Mouse (Mus musculus) neural tube, embryonic 14.5 days (tissue): ENCODE results near the gene Hhat. TPM values are rescaled to one million over a fixed set of nuclear protein-coding genes. Genes with fewer than 3 reads are reported as not detected.

Source experiments
- ATAC-seq: fragments of 200-750 bp; cut with Nextera tagmentation; 2 replicates; pipeline ENCODE4 v1.8.0; 2017; ENCODE audit warnings: low read depth, mild to moderate bottlenecking, moderate TSS enrichment, moderate library complexity
- H3K27ac ChIP-seq: fragments of 300-500 bp; sonication (generic); 2 replicates; pipeline ENCODE4 v1.5.1; 2014; ENCODE audit warnings: low read depth, mild to moderate bottlenecking, control low read depth, low read length, moderate library complexity, mixed read lengths
- H3K27me3 ChIP-seq: fragments of 300-500 bp; sonication (generic); 2 replicates; pipeline ENCODE4 v1.6.1; 2014; ENCODE audit warnings: low read length; ENCODE audit not compliant: control insufficient read depth, insufficient read depth
- H3K36me3 ChIP-seq: fragments of 300-500 bp; sonication (generic); 2 replicates; pipeline ENCODE4 v1.6.1; 2014; ENCODE audit warnings: low read length, mixed read lengths; ENCODE audit not compliant: control insufficient read depth, insufficient read depth
- H3K4me1 ChIP-seq: fragments of 300-500 bp; sonication (generic); 2 replicates; pipeline ENCODE4 v1.6.1; 2014; ENCODE audit warnings: low read length; ENCODE audit not compliant: control insufficient read depth, insufficient read depth
- H3K4me2 ChIP-seq: fragments of 300-500 bp; sonication (generic); 2 replicates; pipeline ENCODE4 v1.6.1; 2014; ENCODE audit warnings: mild to moderate bottlenecking, low read depth, low read length, control low read depth
- H3K4me3 ChIP-seq: fragments of 300-500 bp; sonication (generic); 2 replicates; pipeline ENCODE4 v1.5.1; 2014; ENCODE audit warnings: low read depth, low read length, control low read depth, mixed read lengths
- H3K9ac ChIP-seq: fragments of 300-500 bp; sonication (generic); replicated peaks from 2 replicates; pipeline ENCODE4 v1.6.1; 2014; ENCODE audit warnings: low read depth, mild to moderate bottlenecking, control low read depth, low read length, mixed read lengths
- H3K9me3 ChIP-seq: fragments of 300-500 bp; sonication (generic); 2 replicates; pipeline ENCODE4 v1.6.1; 2016; ENCODE audit warnings: low read length; ENCODE audit not compliant: control insufficient read depth
- WGBS: fragments of 180-500 bp; shearing (Covaris S2); extraction: QIAGEN DNeasy Blood & Tissue Kit; methylation state at CpG from one replicate; pipeline ENCODE4 v1.1.7; 2014; 5-methylcytosine and 5-hydroxymethylcytosine counted together
- polyA plus RNA-seq: library from polyadenylated mRNA; unstranded; fragments of >200 nt; fragmentation: Nextera tagmentation; extraction: Ambion mirVana; gene quantifications from 2 replicates; pipeline ENCODE4 v1.2.1, GENCODE M21; 2014

Gene Hhat
- polyA plus RNA-seq, 1 experiment from 2014 or later: 3.1 TPM

DNA sequence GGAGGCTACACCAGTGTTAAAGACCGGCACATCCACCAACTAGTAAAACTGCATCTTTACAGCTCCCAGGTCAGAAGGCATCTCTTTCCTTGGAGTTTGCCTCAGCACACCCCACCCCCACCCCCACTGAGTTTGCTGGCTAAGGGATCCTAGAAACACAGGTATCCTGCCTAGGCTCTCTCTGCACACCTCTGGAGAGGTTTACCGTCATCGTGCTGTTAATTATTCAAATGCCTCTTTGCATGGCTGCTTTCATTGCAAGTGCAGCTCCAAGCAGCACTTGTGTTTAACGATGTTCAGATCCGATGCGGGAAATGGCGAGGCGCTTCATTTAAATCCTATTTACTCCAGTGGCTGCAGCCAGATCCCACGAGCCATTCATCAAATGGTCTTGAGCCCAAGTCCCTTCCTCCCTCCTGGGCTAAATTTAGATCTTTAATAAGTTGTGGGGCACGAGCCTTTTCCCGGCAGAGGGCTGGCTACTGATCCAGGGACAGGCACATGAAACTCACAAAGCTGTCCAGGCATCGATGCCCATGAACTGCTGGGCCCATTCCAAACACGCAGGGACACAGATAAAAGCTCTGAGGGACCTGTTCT, 250.1 kb downstream of the Hhat start:
- H3K4me1 ChIP-seq: peaks cover 16% of the 10 kb centered on the region; the same call in 1 of the 2 replicates
- no peak overlapping the region for H3K4me3 ChIP-seq
- H3K36me3 ChIP-seq: no peaks in the 10 kb centered on the region
- H3K27me3 ChIP-seq: no peaks in the 10 kb centered on the region
- no peak overlapping the region for H3K27ac ChIP-seq
- peak overlapping the region; percentile 14; the same call in 1 of the 2 replicates for H3K4me2 ChIP-seq
- no peak overlapping the region for H3K9ac ChIP-seq
- WGBS: 27% methylated on average over 13 of the region's 13 CpGs
- peak; percentile 59; the same call in 1 of the 2 replicates for ATAC-seq
- H3K9me3 ChIP-seq: no peaks in the 10 kb centered on the region

DNA sequence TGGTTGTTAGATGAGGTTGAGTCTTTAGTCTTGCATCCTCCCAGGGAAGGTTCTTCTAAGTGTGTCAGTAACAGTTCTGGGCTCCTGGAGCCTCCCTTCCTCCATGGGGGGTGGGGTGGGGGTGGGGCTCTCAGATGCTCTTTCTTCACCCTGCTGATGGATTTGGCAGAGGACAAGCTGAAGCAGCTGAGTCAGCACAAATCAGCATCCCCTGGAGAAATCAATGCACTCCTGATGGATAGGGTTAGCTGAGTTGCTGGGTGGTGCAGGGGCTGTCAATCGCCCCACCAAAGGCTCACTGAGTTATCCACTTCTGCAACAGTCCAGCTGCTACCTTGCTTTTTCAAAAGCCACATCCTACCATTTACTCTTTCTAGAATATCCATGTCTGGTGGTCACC, 251.3 kb downstream of the Hhat start:
- Histone ChIP-seq H3K27ac (no peak overlapping the region), H3K9ac (no peak overlapping the region), H3K9me3 (no peaks in the 10 kb centered on the region), H3K36me3 (no peaks in the 10 kb centered on the region), H3K4me1 (peaks cover 16% of the 10 kb centered on the region; the same call in 1 of the 2 replicates), H3K27me3 (no peaks in the 10 kb centered on the region), H3K4me3 (no peak overlapping the region), H3K4me2 (no peak overlapping the region)
- WGBS: 65% methylated on average over 1 of the region's 1 CpGs
- no peak for ATAC-seq

DNA sequence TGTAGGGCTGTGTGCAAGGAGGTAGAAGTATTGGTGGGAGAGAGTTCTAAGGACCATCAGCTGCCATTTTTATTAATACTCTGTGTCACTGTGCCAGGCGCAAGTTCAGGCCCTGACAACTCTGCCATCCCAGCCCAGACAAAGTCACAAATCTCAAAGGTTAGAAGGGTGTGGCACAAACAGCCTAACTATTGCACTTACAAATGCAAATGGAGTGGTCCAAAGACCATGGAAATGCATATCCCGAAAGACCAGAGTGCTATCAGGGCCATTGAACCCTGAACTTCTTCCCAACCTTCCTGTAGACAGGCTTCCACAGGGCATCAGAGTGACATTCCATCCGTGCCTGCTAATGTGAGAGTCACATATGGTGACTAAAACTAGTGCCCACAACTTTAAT, 255.7 kb downstream of the Hhat start:
- no peaks in the 10 kb centered on the region for H3K4me1 ChIP-seq
- H3K27me3 ChIP-seq: no peaks in the 10 kb centered on the region
- no peak overlapping the region for H3K27ac ChIP-seq
- H3K9ac ChIP-seq: no peak overlapping the region
- 82% methylated on average over 3 of the region's 3 CpGs for WGBS
- no peak overlapping the region for H3K4me3 ChIP-seq
- no peaks in the 10 kb centered on the region for H3K9me3 ChIP-seq
- no peak for ATAC-seq
- no peak overlapping the region for H3K4me2 ChIP-seq
- no peaks in the 10 kb centered on the region for H3K36me3 ChIP-seq

- H3K27me3 ChIP-seq: no peaks in the 10 kb centered on the region
- 97% methylated on average over 1 of the region's 1 CpGs for WGBS
- H3K4me1 ChIP-seq: no peaks in the 10 kb centered on the region
- no peak overlapping the region for H3K4me3 ChIP-seq
- no peak for ATAC-seq
- H3K4me2 ChIP-seq: no peak overlapping the region
- H3K9me3 ChIP-seq: no peaks in the 10 kb centered on the region
- no peak overlapping the region for H3K9ac ChIP-seq
- no peaks in the 10 kb centered on the region for H3K36me3 ChIP-seq
- no peak overlapping the region for H3K27ac ChIP-seq
Observed at GRCm38 (mm10) chr1:192512821-192513220, 258.2 kb downstream of the Hhat start.

DNA sequence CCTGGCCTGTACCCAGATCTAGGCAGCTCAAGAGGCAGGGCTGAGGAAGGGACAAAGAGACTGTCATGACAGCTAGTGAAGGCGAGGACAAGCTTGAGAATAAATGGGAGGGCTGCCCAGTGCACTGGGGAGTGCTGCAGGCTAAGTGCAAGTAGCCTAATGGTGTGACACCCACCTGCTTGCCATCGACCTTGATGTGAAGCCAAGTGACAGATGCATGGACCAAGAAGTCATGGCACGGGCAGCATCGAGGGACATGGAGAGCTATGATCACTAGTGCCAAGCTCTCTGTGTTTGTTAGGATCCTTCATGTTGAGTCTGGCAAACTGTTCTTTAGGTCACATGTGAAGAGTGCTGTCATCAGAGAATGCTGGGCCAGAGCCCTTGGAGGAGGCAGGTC, 267.4 kb downstream of the Hhat start:
- WGBS: 88% methylated on average over 4 of the region's 4 CpGs
- Histone ChIP-seq H3K36me3 (no peaks in the 10 kb centered on the region), H3K4me2 (no peak overlapping the region), H3K9me3 (no peaks in the 10 kb centered on the region), H3K9ac (no peak overlapping the region), H3K27me3 (no peaks in the 10 kb centered on the region), H3K27ac (no peak overlapping the region), H3K4me1 (no peaks in the 10 kb centered on the region), H3K4me3 (no peak overlapping the region)
- ATAC-seq: no peak

DNA sequence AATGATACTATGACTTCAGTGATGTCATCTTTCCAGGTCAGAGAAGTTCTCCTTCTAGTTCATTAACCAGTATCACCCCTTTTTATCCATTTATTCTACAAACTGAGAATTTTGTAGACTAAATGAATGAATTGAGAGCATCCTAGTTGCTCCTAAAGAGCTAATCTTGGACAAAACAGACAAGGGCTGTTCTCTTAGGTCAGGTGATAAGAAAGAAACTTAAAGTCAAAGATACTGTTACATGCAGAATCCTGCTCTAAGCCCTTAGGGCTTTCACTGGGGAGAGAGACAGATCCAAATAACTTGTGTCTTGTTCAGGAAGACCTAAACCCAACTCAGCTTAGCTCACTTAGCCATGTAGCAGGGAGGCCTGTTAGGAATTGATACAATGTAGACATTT, 268.2 kb downstream of the Hhat start:
- Histone ChIP-seq H3K4me3 (no peak overlapping the region), H3K27me3 (no peaks in the 10 kb centered on the region)
- ATAC-seq: no peak

DNA sequence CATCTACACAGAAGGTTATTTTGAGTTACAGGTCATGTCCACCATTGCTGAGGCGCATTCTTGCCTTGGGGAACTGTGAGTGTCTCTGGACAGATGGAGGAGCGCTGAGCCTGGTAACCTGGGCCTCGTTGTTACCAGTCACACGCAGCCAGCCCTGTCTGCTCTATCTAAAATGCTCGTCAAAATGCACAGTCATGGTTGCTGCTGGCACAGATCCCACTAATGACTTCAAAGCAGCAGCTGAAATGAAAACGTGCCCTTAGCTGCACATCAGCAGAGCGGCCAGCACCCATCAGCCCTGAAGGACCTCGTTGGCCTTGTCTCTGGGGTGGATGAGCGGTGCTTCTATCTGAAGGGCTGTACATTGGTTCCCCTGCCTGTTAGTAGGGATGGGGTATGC, 269.0 kb downstream of the Hhat start:
- no peak overlapping the region for H3K9ac ChIP-seq
- no peak for ATAC-seq
- 77% methylated on average over 9 of the region's 9 CpGs for WGBS

More for the DNA sequence above, 268.2 kb downstream of the Hhat start:
- Histone ChIP-seq H3K36me3 (no peaks in the 10 kb centered on the region), H3K4me1 (no peaks in the 10 kb centered on the region), H3K27ac (no peak overlapping the region), H3K9ac (no peak overlapping the region), H3K4me2 (no peak overlapping the region), H3K9me3 (no peaks in the 10 kb centered on the region)

DNA sequence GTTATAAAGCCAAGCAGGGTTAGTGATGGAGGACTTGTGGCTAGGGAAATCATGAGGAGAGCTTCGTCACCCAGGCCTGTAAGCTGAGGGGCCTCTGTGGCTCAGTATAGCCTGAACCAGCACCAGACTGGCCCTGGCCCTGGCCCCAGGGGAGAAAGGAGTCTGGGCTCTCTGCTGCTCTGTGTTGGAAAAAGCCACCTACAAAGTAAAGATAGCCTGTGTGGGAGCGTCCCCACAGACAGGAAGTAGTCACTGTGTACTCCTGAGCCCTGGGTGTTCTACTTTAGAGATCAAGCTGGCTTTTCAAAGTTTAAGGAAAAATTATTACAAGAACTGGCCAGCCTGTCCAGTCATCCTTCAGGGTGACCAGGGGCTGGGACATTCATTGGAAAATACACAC, 273.5 kb downstream of the Hhat start:
- Histone ChIP-seq H3K36me3 (no peaks in the 10 kb centered on the region), H3K9ac (no peak overlapping the region), H3K9me3 (no peaks in the 10 kb centered on the region), H3K27me3 (no peaks in the 10 kb centered on the region), H3K4me3 (no peak overlapping the region), H3K4me1 (no peaks in the 10 kb centered on the region), H3K4me2 (no peak overlapping the region), H3K27ac (no peak overlapping the region)
- ATAC-seq: no peak
- 81% methylated on average over 2 of the region's 2 CpGs for WGBS

More for the DNA sequence above, 269.0 kb downstream of the Hhat start:
- Histone ChIP-seq H3K36me3 (no peaks in the 10 kb centered on the region), H3K4me3 (no peak overlapping the region), H3K27me3 (no peaks in the 10 kb centered on the region), H3K4me2 (no peak overlapping the region), H3K4me1 (no peaks in the 10 kb centered on the region), H3K9me3 (no peaks in the 10 kb centered on the region), H3K27ac (no peak overlapping the region)

DNA sequence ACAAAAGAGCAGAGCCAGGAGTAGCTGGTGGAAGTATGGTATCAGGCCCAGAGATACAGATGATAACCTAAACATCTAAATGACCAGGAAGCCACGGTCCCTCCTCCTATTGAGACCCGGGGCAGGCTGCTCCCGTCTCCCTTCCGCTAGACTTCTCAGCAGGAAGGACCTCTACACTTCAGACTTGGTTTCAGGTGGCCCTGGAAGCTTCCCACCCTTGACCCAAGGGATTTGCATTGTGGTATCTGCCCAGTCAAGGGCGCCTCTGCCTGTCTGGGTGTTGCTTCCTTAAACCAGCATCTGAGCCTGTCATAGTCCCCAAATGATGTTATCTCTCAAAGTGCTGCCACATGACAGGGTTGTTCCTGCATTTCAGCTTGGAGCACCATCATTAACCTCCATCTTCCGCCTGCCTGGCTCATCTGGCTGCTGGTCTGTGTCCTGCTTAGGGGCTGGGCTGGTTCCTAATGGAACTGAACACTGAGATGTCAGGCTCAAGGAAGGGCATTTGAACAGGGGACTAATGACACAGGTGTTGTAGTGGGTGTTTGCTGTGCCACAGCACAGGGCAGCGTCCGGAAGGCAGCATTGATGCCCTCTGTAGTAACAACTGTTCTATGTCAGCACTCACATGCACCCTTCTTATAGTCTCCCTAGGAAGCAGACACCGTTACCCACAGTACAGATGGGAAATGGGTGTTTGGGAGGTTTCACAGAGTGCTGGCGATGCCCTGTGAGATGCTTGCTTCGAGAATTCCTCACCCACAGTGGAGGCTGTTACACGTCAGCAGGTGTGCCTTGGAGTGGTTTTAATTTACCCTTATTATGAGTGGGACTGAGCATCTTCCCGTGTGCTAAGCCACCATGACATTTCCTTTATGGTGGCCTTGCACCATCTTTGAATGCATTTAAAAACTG, 280.9 kb downstream of the Hhat start:
- WGBS: 77% methylated on average over 13 of the region's 13 CpGs
- no peak overlapping the region for H3K4me3 ChIP-seq
- no peaks in the 10 kb centered on the region for H3K27me3 ChIP-seq
- H3K9ac ChIP-seq: no peak overlapping the region
- no peak for ATAC-seq
- H3K9me3 ChIP-seq: no peaks in the 10 kb centered on the region
- no peak overlapping the region for H3K27ac ChIP-seq
- H3K36me3 ChIP-seq: no peaks in the 10 kb centered on the region
- H3K4me2 ChIP-seq: no peak overlapping the region
- no peaks in the 10 kb centered on the region for H3K4me1 ChIP-seq
